Mouse (Mus musculus): ENCODE measurements at regions not wholly inside any gene's neighbourhood (a gene's known extent, or its start where the extent isn't known, plus 50 kb on each side); places are given as distances from the start of the nearest gene placed in this dataset.

- no peak for TF ChIP-seq POU5F1 (IDR thresholded peaks at IDR 0.05; ENCODE audit: borderline replicate concordance, low read length)
- TF ChIP-seq CTCF (conservative IDR thresholded peaks at IDR 0.05; ENCODE audit: low read length): no peak
These were observed 514.7 kb upstream of the Gm9747 start for GRCm38 (mm10) chr1:81718233-81718632.

Data from E14TG2a.4 (cell line).